Mouse (Mus musculus) thymus, postnatal 14 days (tissue): Measurements from ENCODE around the gene Gm8237.
A peak's percentile ranks its signal among the peaks of the same experiment; 100 is the strongest.
"Not testable (repeated sequence)": the region's sequence is repeated elsewhere in the genome, so short reads cannot be mapped to it uniquely, and the experiment has no call there.

Source experiments
- DNase-seq: peaks from one replicate; pipeline ENCODE4 v3.0.0; 2021

Gm8237 gene

DNA sequence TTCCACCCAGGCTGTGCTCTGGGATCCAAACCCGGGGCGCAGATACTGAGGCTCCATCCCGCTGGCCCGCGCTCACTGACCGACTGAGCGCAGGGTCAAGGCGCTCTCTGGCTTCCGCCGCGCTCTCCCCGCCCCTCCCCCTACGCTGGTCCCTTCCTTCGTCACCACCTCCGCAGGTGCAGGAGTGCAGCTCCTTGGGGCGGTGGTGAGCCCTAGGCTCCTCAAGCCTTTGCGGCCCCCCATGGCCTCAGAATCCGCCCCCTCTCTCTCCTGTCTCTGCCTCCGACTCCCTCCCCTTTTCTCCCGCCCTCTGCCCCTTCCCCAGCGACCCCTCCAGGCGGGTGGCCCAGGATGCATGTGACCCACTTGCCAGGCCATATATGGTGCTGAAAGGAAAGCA, at the start of gene Gm8237:
TSS of gene Gm8237 (minus strand) at position 142 of the 400 bp plus-strand sequence.
- DNase-seq, result not testable (repeated sequence)

DNA sequence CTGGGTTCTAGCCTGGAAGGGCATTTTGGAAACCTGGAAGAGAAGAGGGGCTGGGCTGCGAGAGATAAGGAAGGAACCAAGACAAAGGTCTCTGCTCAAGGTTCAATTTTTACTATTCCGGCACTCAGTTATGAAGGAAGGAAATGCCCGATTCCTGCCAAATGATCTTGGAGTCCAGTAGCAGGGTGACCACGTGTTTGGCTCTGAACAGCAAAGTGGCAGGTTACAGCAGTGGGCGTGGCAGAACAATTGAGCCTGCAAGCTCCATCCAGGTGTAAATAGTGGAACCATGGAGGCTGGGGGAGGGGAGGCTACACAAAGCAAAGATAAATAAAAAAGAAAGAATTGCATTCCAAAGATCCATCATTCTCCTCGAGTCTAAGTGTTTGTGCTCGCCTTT, 43.1 kb upstream of the Gm8237 start:
- not testable (repeated sequence) for DNase-seq

DNA sequence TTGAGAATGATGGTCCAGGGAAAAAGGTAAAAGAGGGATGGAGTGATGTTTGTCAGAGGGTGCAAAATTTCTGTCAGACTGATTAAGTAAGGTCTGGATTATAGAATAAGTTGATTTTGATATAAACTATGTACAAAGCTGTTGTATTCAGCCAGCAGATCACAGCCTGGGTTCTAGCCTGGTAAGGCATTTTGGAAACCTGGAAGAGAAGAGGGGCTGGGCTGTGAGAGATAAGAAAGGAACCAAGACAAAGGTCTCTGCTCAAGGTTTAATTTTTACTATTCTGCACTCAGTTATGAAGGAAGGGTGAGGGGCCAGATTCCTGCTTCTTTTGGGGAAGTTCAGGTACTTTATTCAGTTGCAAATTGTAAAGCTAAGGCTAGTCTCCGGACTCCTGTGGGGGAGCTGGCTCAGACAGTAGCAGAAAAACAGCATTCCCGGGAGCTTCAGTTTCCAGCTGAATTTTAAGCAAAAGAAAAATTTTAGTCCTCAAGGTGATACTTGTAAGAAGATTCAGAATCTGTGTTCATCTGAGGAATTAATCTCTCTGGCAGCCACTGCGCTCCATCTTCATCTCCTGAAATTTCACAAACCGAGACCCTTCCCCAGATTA, 38.3 kb upstream of the Gm8237 start:
- DNase-seq, result peak; percentile 2

DNA sequence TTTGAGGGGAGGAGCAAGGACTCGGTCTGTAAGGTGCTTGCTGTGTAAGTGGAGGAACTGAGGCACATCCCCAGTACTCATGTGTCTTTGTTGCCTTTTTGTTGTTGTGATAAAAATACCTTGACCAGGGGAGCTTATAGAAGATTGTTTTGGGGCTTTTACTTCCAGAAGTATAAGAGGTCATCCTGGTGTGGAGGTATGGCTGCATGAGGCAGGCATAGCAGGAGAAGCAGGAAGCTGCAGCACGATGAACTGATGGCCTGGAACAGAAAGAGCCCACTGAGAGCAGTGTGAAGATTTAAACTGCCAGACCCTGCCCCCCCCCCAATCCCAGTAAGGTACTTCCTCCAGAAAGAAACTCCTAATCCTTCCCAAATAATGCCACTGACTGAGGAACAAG, 33.5 kb upstream of the Gm8237 start:
- DNase-seq, result not testable (repeated sequence)

DNA sequence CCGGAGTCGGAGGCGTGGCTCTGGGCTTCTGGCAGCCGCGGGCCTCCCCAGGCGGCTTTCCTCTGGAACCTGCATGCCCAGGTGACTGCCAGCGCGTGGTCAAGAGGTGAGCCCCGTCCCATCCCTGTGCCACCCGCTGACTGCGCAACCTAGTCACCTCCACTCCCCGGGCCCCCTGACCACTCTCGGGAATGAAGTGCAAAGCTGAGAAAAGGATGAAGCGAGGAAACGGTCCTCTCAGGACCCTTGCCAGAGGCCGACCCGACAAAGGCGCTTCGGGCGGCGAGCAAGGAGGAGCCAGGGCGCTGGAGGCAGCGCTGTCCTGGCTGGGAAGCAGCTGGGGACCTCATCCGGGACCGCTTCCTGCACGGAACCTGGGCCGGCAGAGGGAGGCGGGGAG, 391 bp downstream of the Gm8237 start:
- not testable (repeated sequence) for DNase-seq

DNA sequence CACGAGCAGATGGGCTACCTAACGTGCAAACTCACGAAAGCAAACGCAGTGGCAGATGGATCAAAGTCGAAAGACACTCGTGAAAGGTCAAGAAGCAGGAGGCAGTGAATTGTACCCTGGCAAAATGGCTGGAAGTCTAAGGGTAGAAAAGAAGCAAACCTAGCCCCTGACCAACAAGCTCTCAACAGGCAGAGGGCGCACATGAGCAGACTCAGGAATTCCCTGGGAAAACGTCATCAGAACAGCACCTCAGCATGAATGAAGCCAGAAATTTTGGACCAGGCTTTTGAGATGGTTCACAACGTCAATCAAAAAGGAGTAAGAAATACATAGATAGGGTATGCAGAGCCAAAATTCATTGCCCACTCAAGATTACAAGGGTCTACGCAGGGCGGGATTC, 1.0 kb downstream of the Gm8237 start:
- DNase-seq, result not testable (repeated sequence)

DNA sequence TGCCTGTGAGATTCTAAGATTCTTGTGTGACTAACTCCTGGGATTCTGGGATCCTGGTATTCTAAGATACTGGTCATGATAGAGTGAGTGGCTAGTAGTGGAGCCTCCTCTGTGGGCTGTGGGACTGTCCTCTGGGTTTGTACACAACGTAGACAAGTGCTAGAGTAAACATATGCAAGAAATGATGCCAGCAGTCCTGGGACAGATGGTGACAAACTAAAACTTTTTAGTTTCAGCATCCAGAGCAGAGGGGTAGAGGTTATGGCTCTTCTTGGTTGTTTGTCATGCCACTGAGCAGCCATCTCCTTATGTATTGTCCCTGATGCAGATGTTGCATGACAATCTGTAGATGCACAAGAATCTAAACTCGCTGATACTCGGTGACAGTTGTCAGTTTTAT, 24.3 kb downstream of the Gm8237 start:
- not testable (repeated sequence) for DNase-seq

DNA sequence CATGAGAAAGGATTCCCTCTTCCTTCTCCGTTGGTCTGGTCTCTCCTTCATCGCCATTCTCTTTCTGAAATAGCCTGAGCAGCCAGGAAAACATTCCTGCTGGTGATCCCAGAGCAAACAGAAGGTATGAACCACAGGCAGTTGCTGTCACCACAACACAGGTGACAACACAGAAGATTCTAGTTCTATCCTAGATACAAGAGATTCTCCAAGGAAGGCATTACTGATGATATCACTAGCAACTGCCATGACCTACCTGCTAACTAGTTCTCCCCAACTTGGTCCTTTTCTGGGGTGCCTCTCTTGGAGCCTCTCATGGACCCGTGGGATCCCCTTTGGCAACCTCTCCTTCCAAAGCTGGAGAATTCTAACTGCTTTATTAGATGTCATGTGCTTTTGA, 50.0 kb downstream of the Gm8237 start, which contains the start of gene Gm3424:
TSS of gene Gm3424 (minus strand) at position 101 of the 400 bp plus-strand sequence.
- not testable (repeated sequence) for DNase-seq

DNA sequence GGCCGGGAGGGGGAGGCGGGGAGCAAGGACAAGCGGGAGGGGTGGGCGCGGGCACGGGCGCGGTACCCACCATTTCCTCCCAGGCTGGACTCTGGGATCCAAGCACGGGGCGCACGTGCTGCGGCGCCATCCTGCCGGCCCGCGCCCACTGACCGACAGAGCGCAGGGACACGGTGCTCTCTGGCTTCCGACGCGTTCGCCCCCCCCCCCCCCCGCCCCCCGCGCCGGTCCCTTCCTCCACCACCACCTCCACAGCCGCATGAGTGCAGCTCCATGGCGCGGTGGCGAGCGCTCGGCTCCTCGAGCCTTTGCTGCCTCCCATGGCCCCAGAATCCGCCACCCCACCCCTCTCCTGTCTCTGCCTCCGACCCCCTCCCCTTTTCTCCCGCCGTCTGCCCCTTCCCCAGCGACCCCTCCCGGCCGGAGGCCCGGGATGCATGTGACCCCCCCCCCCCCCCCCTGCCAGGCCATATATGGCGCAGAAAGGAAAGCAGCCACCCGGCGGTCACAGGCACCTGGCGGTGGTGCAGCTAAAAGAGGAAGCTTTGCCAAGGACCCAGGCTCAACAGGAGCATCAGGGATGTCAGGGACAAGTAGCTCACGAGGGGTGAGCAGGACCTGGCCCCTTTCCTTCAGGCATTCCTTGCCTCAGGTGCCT, 67.4 kb downstream of the Gm8237 start:
- DNase-seq, result not testable (repeated sequence)
